In genomic region chr8:29531565-29531964, GRCm38 (mm10) we compare ENCODE assay signal across 22 mouse cellular contexts.
A peak's percentile ranks its signal among the peaks of the same experiment; 100 is the strongest.
DNase-seq lines count a peak whose midpoint lies in the region; ATAC-seq and TF ChIP-seq lines count a peak whose summit lies in the region.
"Had no signal": no experiment of that assay in that cellular context is flagged by ENCODE, and none has a peak within 500 bp of the region (broad histone marks: within the 10 kb centered on the region; RNA-seq: fewer than 3 reads in every experiment).

No protein-coding gene starts in this region.

- H3K9ac ChIP-seq in neural tube, embryonic 15.5 days (replicated peaks), result no peak overlapping the region
- H3K9ac ChIP-seq: embryonic facial prominence, embryonic 12.5 days; embryonic facial prominence, embryonic 15.5 days; forebrain, embryonic 12.5 days; forebrain, embryonic 15.5 days; heart, embryonic 13.5 days; hindbrain, embryonic 14.5 days had no signal

- no peak for TF ChIP-seq CTCF in kidney, adult 2 months (conservative IDR thresholded peaks at IDR 0.05; ENCODE audit: insufficient read depth, insufficient read length, low read depth, low read length)

- H3K36me3 ChIP-seq in kidney, adult 2 months (ENCODE audit: control insufficient read depth, insufficient read depth, low read length), result no peaks in the 10 kb centered on the region
- H3K36me3 ChIP-seq in neural tube, embryonic 15.5 days, result no peaks in the 10 kb centered on the region
- H3K36me3 ChIP-seq: embryonic facial prominence, embryonic 12.5 days; embryonic facial prominence, embryonic 15.5 days; forebrain, embryonic 12.5 days; forebrain, embryonic 15.5 days; heart, embryonic 10.5 days; heart, embryonic 13.5 days had no signal

- H3K4me1 ChIP-seq in kidney, adult 2 months (ENCODE audit: control insufficient read depth, insufficient read depth, low read length), result no peaks in the 10 kb centered on the region; the same call in 1 of the 2 replicates
- H3K4me1 ChIP-seq in neural tube, embryonic 15.5 days, result no peaks in the 10 kb centered on the region
- H3K4me1 ChIP-seq: embryonic facial prominence, embryonic 12.5 days; embryonic facial prominence, embryonic 15.5 days; forebrain, embryonic 12.5 days; forebrain, embryonic 15.5 days; heart, embryonic 13.5 days had no signal

- no peak for ATAC-seq in neural tube, embryonic 15.5 days (ENCODE audit: low FRiP score)
- ATAC-seq: CD4-positive, CD25-positive, alpha-beta regulatory T cell, adult 4 months; forebrain, embryonic 15.5 days had no signal

- peak overlapping the region; percentile 82 for H3K27ac ChIP-seq in kidney, adult 2 months (ENCODE audit: insufficient read depth, low read depth, low read length)
- no peak overlapping the region for H3K27ac ChIP-seq in neural tube, embryonic 15.5 days (replicated peaks)
- H3K27ac ChIP-seq: embryonic facial prominence, embryonic 12.5 days; embryonic facial prominence, embryonic 15.5 days; forebrain, embryonic 12.5 days; forebrain, embryonic 15.5 days; heart, adult 2 months; heart, embryonic 10.5 days; heart, embryonic 13.5 days; hindbrain, embryonic 14.5 days had no signal

- no peak for TF ChIP-seq POLR2A in kidney, adult 2 months (IDR thresholded peaks at IDR 0.05; ENCODE audit: low read depth, low read length)

- H3K9me3 ChIP-seq in neural tube, embryonic 15.5 days (replicated peaks), result no peaks in the 10 kb centered on the region
- H3K9me3 ChIP-seq: embryonic facial prominence, embryonic 12.5 days; embryonic facial prominence, embryonic 15.5 days; forebrain, embryonic 12.5 days; forebrain, embryonic 15.5 days; heart, embryonic 10.5 days; heart, embryonic 13.5 days had no signal

- DNase-seq in kidney, adult 2 months, result peak; percentile 74
- DNase-seq in kidney, adult 8-10 months, result peak; percentile 33 to 47
- peak; percentile 4 for DNase-seq in kidney, postnatal 10 days
- peak; percentile 11 to 64 for DNase-seq in kidney, postnatal 36 days
- no peak for DNase-seq in adrenal gland, adult 8-10 months
- DNase-seq: cerebellum, adult 18-20 months; cerebellum, adult 9-10 months; cerebellum, postnatal 14 days; gastrocnemius, postnatal 10 days; gastrocnemius, postnatal 36 days; heart, adult 2 months; heart, postnatal 14 days; heart, postnatal 4 days had no signal

- no peak overlapping the region for H3K4me2 ChIP-seq in neural tube, embryonic 15.5 days
- H3K4me2 ChIP-seq: embryonic facial prominence, embryonic 12.5 days; embryonic facial prominence, embryonic 15.5 days; forebrain, embryonic 12.5 days; forebrain, embryonic 15.5 days; heart, embryonic 13.5 days; hindbrain, embryonic 14.5 days had no signal

- no peaks in the 10 kb centered on the region for H3K27me3 ChIP-seq in kidney, adult 2 months (replicated peaks; ENCODE audit: control insufficient read depth, insufficient read depth, low read length)
- no peaks in the 10 kb centered on the region for H3K27me3 ChIP-seq in neural tube, embryonic 15.5 days (replicated peaks)
- H3K27me3 ChIP-seq: embryonic facial prominence, embryonic 12.5 days; embryonic facial prominence, embryonic 15.5 days; forebrain, embryonic 12.5 days; forebrain, embryonic 15.5 days; heart, embryonic 13.5 days had no signal

- WGBS in kidney, adult 2 months, result 31% methylated on average over 4 of the region's 4 CpGs
- WGBS in neural tube, embryonic 15.5 days, result 66% methylated on average over 4 of the region's 4 CpGs

- H3K4me3 ChIP-seq in kidney, adult 2 months (ENCODE audit: insufficient read depth, low read depth, low read length), result no peak overlapping the region
- H3K4me3 ChIP-seq in neural tube, embryonic 15.5 days (replicated peaks), result no peak overlapping the region
- H3K4me3 ChIP-seq: embryonic facial prominence, embryonic 12.5 days; embryonic facial prominence, embryonic 15.5 days; forebrain, embryonic 12.5 days; forebrain, embryonic 15.5 days; heart, adult 2 months; heart, embryonic 10.5 days; heart, embryonic 13.5 days had no signal
